Mouse (Mus musculus) cerebellum, adult 18-20 months (tissue): ENCODE data around the gene G3bp1.

ENCODE experiments used
- DNase-seq, 2 experiments: peaks; one replicate each; pipeline ENCODE4 v3.0.0; 2021

The G3bp1 gene

GRCm38 (mm10) chr11:55465177-55465576 is 4.3 kb upstream of the G3bp1 start:
- no peak for DNase-seq

GRCm38 (mm10) chr11:55468012-55468411 is 1.5 kb upstream of the G3bp1 start:
- DNase-seq: peak; percentile 16 to 24

GRCm38 (mm10) chr11:55468611-55469047 is 856 bp upstream of the G3bp1 start:
- no peak for DNase-seq

- DNase-seq: peak in 1 of 2 experiments; percentile 43
These were observed 622 bp downstream of the G3bp1 start for GRCm38 (mm10) chr11:55469923-55470691.

GRCm38 (mm10) chr11:55470761-55471160 is 1.3 kb downstream of the G3bp1 start:
- no peak for DNase-seq

- DNase-seq: no peak
These were observed 2.0 kb downstream of the G3bp1 start for GRCm38 (mm10) chr11:55471467-55471866.

GRCm38 (mm10) chr11:55473219-55473618 is 3.7 kb downstream of the G3bp1 start:
- DNase-seq: no peak

- no peak for DNase-seq
These were observed 16.0 kb downstream of the G3bp1 start for GRCm38 (mm10) chr11:55485443-55485842.

- no peak for DNase-seq
These were observed 26.7 kb downstream of the G3bp1 start for GRCm38 (mm10) chr11:55496158-55496557.

GRCm38 (mm10) chr11:55497885-55498284 is 28.4 kb downstream of the G3bp1 start:
- DNase-seq: peak; percentile 38 to 46

- no peak for DNase-seq
These were observed 32.6 kb downstream of the G3bp1 start for GRCm38 (mm10) chr11:55501955-55502531.

- DNase-seq: no peak
These were observed 33.4 kb downstream of the G3bp1 start for GRCm38 (mm10) chr11:55502886-55503285.

- no peak for DNase-seq
These were observed 36.0 kb downstream of the G3bp1 start for GRCm38 (mm10) chr11:55505485-55505884.

- no peak for DNase-seq
These were observed 41.9 kb downstream of the G3bp1 start for GRCm38 (mm10) chr11:55511374-55511773.

GRCm38 (mm10) chr11:55517666-55518065 is 48.2 kb downstream of the G3bp1 start:
- no peak for DNase-seq

GRCm38 (mm10) chr11:55518806-55519674 is 49.6 kb downstream of the G3bp1 start:
- DNase-seq: peak; percentile 78 to 81

GRCm38 (mm10) chr11:55530741-55531140 is 61.3 kb downstream of the G3bp1 start:
- DNase-seq: no peak

GRCm38 (mm10) chr11:55533378-55533777 is 63.9 kb downstream of the G3bp1 start:
- DNase-seq: peak; percentile 88

GRCm38 (mm10) chr11:55534766-55535165 is 65.3 kb downstream of the G3bp1 start:
- no peak for DNase-seq

- DNase-seq: no peak
These were observed 72.6 kb downstream of the G3bp1 start for GRCm38 (mm10) chr11:55542128-55542527.

- no peak for DNase-seq
These were observed 73.2 kb downstream of the G3bp1 start for GRCm38 (mm10) chr11:55542671-55543070.

GRCm38 (mm10) chr11:55545690-55546089 is 76.2 kb downstream of the G3bp1 start:
- no peak for DNase-seq
